Mouse (Mus musculus): ENCODE measurements around the gene Bhlhb9.
"Not testable (repeated sequence)": the region's sequence is repeated elsewhere in the genome, so short reads cannot be mapped to it uniquely, and the experiment has no call there.

Bhlhb9 gene

GRCm38 (mm10) chrX:135797212-135797644 lies at the start of gene Bhlhb9:
Gene Bhlhb9, plus strand, starts transcription at chrX:135797594.
- DNase-seq (ENCODE audit: low read depth): peak; percentile 13

- no peak for DNase-seq (ENCODE audit: low read depth)
Observed at GRCm38 (mm10) chrX:135752832-135753231, 44.6 kb upstream of the Bhlhb9 start.

DNA sequence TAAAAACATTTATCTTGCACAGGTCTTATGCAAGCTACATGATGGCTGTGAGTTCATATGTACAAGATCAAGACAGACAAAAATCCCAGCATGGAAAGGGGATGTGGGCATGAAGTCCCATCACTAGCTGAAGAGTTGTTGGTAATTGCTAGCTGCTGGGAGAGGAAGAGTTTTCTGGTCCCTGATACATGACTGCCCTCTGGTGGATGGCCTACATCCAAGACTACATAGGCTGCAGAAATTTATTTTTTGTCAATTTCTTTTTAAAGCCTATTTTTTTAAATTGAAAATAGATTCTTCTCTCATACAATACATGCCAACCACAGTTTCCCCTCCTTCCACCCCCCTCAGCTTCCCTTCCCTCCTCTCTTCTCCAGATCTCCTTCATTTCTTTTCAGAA lies 35.7 kb upstream of the Bhlhb9 start:
- DNase-seq (ENCODE audit: low read depth): no peak

- DNase-seq (ENCODE audit: low read depth): no peak
Observed at GRCm38 (mm10) chrX:135768043-135768548, 29.3 kb upstream of the Bhlhb9 start.

- no peak for DNase-seq (ENCODE audit: low read depth)
Observed at GRCm38 (mm10) chrX:135768565-135768964, 28.8 kb upstream of the Bhlhb9 start.

DNA sequence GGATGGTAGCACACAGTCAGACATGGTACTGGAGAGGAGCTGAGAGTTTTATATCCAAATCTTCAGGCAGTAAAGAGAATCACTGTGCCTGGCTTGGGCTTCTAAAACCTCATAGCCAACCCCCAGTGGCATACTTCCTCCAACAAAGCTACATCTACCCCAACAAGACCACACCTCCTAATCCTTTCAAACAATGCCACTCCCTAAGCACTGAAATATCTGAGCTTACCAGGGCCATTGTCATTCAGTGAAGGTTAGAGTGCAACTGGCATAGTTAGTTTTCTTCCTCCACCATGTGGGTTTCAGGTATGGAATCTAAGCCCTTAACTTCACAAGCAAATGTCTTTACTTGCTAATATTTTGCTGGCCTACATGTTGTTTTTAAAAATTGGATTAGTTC lies 5.9 kb upstream of the Bhlhb9 start:
- DNase-seq (ENCODE audit: low read depth): no peak

DNA sequence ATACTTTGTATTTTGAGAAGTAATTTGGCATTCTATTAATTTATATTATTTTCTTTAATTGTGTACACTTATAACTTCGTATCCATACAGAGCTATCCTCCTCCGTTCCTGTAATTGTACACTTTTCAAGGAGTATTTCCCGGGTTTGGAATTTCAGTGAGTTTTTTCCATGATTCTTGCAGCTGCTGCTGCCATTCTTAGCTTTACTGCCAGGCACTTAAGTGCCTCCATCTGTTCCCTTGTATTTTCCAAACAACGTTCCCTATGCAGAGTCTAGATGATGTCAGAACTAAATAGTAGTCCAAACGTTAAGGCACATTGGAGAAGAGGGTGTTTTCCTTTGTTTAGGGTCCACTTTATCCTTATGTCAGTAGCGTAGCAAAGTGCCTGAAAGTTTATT lies 5.1 kb upstream of the Bhlhb9 start:
- no peak for DNase-seq (ENCODE audit: low read depth)

DNA sequence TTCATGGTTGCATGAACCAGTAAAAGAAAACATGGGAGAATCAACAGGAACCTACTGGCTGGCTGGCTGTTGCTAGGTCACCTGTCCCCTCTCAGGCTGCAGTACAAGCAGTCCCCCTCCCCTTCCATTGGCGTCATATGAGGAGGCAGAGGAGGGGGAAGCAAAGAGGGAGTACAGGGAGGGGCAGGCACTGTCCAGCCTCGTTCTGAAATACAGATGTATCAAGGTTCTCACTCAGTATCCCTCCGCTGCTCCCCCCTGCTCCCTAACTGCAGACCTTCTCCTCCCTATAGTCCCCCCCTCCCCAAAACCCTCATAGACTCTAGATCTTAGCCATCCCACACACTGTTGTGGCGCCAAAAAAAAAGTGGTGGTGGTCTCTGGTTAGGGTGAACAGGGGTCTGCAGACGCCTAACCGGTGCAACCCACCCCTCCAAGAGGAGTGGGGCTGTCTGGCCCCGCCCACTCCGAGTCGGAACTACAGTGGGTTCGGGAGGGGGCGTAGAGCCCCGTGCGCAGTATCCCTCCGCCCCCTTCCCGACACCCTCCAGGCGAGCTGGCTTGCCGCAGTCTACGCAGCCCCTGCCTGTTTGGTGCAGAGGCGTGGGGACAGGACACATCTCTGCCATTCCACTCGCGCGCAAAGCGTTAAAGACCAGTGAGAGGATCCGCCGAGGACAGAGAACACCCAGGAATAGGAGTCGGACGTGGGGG lies 1.6 kb upstream of the Bhlhb9 start:
- not testable (repeated sequence) for DNase-seq (ENCODE audit: low read depth)

GRCm38 (mm10) chrX:135796305-135797211 lies 836 bp upstream of the Bhlhb9 start:
- not testable (repeated sequence) for DNase-seq (ENCODE audit: low read depth)

DNA sequence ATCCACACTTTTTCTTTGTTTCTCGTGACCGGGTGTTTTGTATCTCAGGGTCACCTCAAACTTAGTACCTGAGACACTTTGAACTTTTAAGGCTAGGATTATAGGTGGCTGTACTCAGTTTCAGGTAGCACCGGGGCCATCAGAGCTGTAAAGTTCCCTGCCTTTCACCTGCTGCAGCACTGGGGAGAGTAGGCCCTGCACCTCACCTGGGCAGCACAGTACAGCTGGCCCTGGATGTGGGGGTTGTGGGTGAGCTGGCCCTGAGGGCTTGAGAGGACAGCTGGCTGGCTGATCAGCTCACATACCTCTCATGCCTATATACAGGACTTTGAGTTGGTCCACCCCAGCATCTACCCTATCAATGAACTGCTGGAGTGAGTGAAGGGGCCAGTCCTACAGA lies 6.8 kb downstream of the Bhlhb9 start:
- no peak for DNase-seq (ENCODE audit: low read depth)

GRCm38 (mm10) chrX:135805780-135806179 lies 8.4 kb downstream of the Bhlhb9 start:
- no peak for DNase-seq (ENCODE audit: low read depth)

DNA sequence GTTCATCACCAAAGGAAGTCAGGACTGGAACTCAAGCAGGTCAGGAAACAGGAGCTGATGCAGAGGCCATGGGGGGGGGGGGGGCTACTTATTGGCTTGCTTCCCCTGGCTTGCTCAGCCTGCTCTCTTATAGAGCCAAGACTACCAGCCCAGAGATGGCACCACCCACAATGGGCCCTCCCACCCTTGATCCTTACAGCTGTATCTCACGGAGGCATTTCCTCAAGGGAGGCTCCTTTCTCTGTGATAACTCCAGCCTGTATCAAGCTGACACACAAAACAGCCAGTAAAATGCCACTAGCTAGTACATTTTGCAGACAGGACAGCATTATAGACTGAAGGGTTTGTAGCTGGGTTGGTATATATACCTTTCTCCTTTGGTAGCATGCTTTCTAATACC lies 38.5 kb downstream of the Bhlhb9 start:
- DNase-seq (ENCODE audit: low read depth): not testable (repeated sequence)

DNA sequence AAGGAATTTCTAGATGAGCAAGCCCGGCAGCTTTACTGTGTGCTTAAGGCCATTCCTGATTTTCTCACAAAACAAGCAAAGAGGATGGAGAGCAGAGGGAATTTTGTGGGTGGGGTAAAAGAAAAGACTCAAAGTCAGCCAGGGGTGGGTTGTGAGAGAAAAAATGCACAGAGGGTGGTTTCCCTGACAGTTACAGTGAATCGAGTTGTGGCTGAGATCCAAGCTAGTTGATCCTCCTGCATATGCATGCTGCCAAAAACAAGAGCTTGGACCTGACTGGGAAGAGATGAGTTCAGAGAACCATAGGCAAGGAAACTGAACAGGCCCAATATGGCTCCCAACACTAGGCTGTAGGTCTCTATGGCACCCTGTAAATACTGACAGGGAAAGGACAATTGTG lies 40.5 kb downstream of the Bhlhb9 start:
- DNase-seq (ENCODE audit: low read depth): no peak

- DNase-seq (ENCODE audit: low read depth): not testable (repeated sequence)
Observed at GRCm38 (mm10) chrX:135838521-135839360, 41.3 kb downstream of the Bhlhb9 start, which contains the start of gene Gprasp2. Gene Gprasp2, plus strand, starts transcription at chrX:135839034.

GRCm38 (mm10) chrX:135839397-135840391 lies 42.3 kb downstream of the Bhlhb9 start:
- peak; percentile 0 for DNase-seq (ENCODE audit: low read depth)

GRCm38 (mm10) chrX:135866806-135867205 lies 69.4 kb downstream of the Bhlhb9 start:
- DNase-seq (ENCODE audit: low read depth): not testable (repeated sequence)

DNA sequence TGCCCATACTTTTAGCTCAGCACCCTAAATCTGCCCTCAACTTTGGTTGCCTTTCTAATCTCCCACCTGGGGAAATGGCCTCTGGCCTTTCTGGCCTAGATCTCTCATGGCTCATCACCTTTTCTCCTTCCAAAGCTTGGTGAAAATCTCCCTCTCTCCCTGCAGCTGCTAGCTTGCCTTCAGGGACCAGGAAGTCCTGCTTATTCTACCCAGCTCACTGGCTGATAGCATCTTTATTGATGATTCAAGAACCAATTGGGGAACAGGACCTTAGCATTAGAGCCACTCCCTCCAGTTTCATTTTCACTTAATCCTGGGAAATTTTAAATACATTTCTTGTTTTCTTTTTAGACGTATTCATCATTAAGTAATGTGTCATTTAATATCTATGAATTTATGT lies 79.3 kb downstream of the Bhlhb9 start:
- no peak for DNase-seq (ENCODE audit: low read depth)

DNA sequence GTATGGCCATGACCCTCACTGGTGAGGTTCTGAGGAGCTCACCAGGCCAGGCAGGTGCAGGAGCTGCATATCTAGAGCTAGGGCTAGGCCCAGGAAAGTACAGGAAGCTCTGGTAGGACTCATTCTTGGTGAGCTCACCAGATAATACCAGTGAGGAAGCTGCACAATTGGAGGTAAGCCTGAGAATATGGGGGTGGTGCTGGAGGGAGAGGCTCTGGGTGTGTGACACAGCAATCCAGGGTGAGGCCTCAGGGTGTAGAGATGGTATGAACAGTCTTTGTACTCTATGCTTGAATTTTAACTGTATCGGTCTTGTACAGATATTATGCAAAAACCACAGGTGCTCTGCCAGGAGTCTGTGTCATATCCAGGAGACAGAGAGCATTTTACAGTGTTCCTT lies 82.2 kb downstream of the Bhlhb9 start:
- DNase-seq (ENCODE audit: low read depth): no peak

DNA sequence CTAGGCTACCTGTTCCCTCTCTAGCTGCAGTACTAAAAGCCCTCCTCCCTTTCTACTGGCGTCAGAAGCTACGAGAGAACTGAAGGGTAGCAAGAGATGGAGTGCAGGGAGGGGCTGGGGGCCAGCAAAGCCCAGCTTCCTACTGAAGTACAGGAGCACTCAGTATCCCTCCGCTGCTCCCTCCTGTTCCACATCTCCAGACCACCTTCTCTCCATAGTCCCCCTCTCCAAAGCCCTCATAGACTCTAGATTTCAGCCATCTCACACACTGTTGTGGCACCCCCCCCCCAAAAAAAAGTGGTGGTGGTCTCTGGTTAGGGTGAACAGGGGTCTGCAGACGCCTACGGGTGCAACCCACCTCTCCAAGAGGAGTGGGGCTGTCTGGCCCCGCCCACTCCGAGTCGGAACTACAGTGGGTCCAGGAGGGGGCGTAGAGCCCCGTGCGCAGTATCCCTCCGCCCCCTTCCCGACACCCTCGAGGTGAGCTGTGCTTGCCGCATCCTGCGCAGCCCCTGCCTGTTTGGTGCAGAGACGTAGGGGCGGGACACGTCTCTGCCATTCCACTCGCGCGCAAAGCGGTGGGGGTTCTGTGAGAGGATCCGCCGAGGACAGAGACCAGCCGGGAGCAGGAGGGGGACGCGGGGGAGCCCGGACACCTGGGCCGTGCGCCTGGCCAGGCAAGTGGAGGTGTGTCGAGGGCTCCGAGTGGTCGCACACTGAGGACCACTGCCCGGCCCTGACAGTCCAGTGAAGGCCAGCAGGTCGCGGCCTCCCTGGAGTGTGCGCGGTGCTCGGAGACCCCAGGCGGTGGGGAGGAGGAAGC lies 88.2 kb downstream of the Bhlhb9 start:
- peak; percentile 6 for DNase-seq (ENCODE audit: low read depth)

DNA sequence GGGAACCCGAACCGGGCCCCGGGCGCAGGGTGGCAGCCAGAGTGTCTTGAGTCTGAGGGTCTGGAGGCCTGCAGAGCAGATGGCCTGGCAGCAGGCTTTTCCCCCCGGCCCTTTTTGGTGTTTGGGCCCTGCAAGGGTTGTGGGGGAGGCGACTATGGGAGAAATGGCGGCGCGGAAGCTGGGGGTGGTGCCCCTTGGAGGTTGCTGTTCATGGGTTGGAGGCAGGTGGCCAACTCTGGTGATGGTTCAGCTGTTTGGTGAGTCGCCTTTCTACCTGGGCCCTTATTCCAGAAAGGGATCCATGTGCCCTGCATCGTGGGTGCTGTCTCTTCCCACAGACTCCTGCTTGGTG lies 88.8 kb downstream of the Bhlhb9 start:
- DNase-seq (ENCODE audit: low read depth): no peak

Data from fibroblast of lung, adult 2 months (primary cell).